Mouse (Mus musculus) right cerebral cortex, postnatal 10 days (tissue): ENCODE data around the gene Usp13.

Experiments used
- DNase-seq, 2 experiments: peaks; one replicate each; pipeline ENCODE4 v3.0.0; 2021; ENCODE audit warnings: low spot score in 2 of 2

Gene Usp13

DNA sequence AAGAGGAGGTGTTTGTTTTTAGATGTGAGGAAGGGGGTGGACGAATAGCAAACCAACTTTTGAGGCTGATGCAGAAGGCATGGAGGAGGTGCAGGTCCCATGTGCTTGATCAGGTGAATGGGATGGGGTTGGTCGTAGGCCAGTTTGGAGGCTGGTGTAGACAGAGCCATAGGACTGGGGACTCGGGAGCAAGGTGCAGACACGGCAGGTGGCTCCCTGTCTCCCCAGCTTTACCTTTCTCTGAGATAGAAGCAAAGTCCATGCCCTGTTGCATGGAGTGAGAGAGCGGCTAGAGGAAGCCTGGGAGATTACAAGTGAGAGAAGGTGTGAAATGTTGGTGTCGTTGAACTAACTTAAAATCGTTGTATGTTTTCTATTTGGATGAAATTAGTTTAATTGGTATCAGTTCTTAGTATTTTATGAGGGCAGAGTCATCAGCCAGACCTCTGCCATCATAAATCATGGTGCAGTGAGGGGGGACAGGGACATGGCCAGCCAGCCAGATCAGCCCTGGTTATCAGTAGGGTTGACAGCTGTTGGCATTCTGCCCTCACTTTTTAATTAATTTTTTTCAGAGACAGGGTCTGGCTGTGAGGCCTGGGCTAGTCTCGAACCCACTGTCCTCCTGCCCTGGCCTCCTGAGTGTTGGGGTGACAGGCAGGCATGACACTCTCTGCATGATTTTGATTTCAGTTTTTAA lies 122.6 kb downstream of the Usp13 start:
- DNase-seq = no peak

DNA sequence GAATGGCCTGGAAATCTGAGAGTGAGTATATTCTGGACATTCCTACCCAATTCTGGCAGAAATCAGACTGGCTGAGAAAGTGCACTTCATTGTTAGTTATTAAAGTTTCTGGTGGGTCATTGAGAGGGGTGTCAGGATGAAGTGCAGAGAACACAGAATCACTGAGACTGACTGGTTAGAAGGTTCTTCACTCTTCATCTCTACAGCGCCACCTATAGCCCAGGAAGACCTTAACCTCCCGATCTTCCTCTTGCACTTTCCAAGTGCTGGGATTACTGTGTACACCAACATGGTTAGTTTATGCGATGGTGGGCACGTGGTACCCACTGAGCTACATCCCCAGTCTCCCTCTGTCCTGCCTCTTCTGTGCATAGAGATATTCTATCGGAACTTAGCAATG lies 130.1 kb downstream of the Usp13 start:
- no peak for DNase-seq

DNA sequence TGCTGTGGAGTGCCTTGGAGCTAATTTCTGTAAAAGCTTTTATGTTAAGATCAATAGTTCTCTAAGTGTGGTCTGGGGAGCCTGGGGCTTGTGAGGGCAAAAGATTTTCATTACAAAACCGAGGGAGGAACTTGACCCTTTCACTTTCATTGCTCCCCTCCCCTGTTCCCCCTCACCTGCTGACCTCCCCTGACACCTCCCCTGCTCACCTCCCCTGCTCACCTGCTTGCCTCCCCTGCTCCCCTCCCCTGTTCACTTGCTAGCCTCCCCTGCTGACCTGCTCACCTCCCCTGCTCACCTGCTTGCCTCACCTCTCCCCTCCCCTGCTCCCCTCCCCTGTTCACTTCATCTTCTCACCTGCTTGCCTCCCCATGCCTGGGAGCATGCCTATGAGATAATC lies 134.0 kb downstream of the Usp13 start:
- no peak for DNase-seq

DNA sequence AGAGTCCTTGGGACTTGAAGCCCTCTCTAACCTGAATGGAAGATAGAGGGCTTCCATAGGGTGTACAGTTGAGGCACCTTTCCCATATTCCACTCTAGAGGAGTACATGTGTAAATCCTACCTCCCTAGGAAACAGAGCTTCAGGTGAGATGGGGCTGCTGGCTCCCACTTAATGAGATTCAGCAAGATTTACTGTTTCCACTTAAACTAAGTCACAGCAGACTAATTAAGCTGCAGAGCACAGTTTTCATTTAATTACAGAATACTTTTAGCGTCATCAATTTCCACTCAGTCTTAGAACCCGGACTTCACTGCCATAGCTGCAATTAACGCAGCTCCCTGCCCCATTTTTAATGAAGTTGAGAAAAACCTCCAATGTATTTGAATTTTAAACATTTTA lies 144.1 kb downstream of the Usp13 start:
- no peak for DNase-seq

DNA sequence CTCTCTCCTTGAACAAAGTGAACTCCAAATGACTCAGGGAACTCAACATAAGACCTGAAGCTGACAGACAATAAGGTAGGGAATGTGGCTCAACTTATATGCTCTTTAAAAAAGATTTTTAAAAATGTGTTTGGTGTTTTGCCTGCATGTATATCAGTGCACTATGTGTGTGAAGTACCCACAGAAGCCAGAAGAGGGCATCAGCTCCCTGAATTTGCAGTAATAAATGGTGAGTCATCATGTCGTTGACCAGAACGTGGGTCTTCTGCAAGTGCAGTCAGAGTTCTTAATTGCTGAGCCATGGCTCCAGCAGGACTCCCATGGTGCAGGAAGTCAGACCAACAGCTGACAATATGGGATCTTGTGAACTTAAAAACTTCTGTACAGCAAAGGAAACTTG lies 148.2 kb downstream of the Usp13 start:
- DNase-seq = no peak

DNA sequence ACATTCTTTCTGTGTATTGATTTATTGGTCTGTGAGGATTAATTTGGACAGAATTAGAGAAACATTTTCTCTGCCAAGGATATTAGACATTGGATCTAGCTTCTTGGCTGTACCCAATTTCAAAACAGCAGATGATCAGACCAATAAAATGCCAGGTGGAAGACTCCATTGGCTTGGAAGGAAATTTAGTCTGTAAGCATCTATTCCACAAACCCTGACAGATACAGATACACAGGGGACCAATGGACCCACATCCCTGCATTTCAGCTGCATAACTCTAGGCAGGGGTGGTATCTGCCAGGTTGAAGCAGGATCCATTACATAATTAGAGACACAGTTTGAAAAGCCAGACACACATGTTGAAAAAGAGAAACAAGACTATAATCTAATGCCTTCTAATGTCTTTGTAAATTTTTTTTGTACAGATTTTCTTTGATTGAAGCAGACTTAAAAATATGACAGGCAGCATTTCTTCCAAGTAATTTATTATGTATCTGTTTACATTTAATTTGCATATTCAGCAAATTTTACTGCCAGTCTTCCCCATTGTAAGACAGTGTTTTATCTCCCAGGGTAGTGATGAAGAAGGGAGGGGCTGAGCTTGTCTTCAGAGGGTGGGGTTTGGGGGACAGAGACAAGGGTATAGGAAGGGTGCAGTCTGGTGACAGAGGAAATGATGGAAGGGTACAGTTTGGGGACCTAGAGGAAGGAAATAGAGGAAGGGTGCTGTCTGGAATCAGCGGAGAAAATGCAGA lies 151.5 kb downstream of the Usp13 start:
- no peak for DNase-seq

DNA sequence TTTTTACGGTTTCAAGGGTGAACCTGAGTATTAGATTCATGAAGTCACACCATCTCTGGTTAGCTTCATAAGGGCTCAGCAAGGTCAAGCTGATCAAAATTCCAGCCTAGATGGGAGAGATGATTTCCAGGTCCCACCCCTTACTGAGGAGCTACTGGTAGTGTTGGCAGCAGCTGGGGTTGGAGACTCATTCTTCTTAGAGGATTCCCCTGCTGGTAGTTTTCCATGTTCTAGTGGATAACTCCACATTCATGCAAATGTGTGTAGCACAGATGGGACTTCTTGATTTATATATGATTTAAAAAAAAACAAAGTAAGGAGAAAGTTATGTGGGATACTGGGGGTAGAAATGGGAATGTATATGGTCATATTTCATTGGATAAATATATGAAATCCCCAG lies 152.9 kb downstream of the Usp13 start:
- DNase-seq = no peak

DNA sequence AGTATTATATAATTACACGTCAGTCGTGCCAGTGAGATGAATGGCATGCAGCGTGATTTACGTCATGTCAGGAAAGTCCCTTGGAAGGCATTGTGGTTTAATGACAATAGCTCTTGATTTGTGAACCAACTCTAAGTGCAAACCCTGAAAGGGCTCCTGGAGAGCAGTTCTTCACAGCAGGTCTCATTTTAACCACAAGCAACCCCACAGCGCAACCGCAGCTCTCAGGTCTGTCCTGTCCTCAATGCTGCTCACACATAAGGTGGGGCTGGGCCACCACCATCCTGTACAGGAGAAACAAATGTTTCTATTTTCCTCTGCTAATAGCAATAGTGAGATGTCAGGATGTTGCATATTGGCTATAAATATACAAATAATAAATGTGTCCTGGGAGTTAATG lies 161.9 kb downstream of the Usp13 start:
- DNase-seq = no peak

DNA sequence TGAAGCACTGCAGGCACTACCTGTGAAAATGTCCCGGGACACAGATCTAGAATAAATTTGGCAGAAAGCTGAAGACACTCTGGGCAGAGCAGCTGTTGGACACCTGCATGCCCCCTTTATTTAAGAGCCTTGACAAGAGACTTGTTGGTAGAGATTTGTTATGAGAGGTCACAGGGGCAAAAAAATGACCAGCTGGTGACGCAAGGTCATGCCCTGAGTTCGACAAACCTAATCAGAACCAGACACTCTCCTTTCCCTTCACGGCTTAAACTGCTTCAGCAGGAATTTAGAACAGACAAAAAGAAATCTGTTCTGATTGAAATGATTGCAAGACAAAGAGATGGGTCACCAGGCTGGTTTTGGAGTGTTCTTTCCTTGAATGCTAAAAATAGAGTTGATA lies 162.6 kb downstream of the Usp13 start:
- DNase-seq = no peak

DNA sequence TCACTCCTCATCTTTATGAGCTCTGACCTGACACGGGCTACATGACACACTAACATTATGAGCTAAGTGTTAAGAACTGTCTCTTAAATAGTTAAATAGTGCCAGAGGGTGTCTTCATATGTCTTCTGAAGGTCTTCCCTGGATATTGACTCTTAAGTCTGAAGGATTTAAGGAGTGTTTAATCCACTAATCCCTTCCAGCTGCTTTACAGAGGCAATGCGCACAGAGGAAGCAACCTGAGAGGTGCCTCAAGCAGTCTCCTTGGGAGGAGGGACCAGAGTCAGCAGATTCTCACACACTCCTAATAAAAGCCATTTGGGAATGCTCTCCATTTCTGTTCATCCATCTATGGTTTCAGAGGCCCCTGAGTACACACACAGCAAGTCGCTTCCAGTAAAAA lies 167.8 kb downstream of the Usp13 start:
- DNase-seq = no peak
